Mouse (Mus musculus) MEL (cell line): ENCODE data around the gene Pakap. TPM values are rescaled to one million over a fixed set of nuclear protein-coding genes. Genes with fewer than 3 reads are reported as not detected.

Experiments
- DNase-seq: peaks from one replicate; pipeline ENCODE4 v3.0.0; 2011; ENCODE audit warnings: low read depth, low spot score
- H3K27ac ChIP-seq: 2 replicates; pipeline ENCODE4 v1.5.1; 2012; ENCODE audit warnings: low read depth, mild to moderate bottlenecking, control low read depth, low read length, moderate library complexity; ENCODE audit not compliant: control insufficient read depth
- H3K27me3 ChIP-seq, 2 experiments: fragments of 150-350 bp in 1 of 2; sonication (generic) in 1 of 2; 2 replicates each; pipeline ENCODE4 v1.6.1; 2012; ENCODE audit warnings: low read length in 2 of 2, mild to moderate bottlenecking in 2 of 2, improper control_type of control experiment in 1 of 2, moderate library complexity in 1 of 2; ENCODE audit not compliant: insufficient read depth in 2 of 2, control insufficient read depth in 1 of 2
- H3K36me3 ChIP-seq, 2 experiments: 2 replicates each; pipeline ENCODE4 v1.6.1; 2012 to 2014; ENCODE audit warnings: low read length in 2 of 2, improper control_type of control experiment in 1 of 2, inconsistent platforms in 1 of 2, mild to moderate bottlenecking in 1 of 2; ENCODE audit not compliant: insufficient read depth in 2 of 2, control insufficient read depth in 1 of 2
- H3K4me1 ChIP-seq, 2 experiments: fragments of 150-350 bp in 1 of 2; sonication (generic) in 1 of 2; 2 replicates each; pipeline ENCODE4 v1.6.1; 2012; ENCODE audit warnings: low read length in 2 of 2, improper control_type of control experiment in 1 of 2, mild to moderate bottlenecking in 1 of 2; ENCODE audit not compliant: insufficient read depth in 2 of 2, control insufficient read depth in 1 of 2
- H3K4me3 ChIP-seq, 2 experiments: fragments of 150-350 bp in 1 of 2; sonication (generic) in 1 of 2; 2 replicates each; pipeline ENCODE4 v1.5.1; 2012; ENCODE audit warnings: low read depth in 2 of 2, low read length in 2 of 2, mild to moderate bottlenecking in 2 of 2, moderate library complexity in 2 of 2, control low read depth in 1 of 2, improper control_type of control experiment in 1 of 2; ENCODE audit not compliant: control insufficient read depth in 1 of 2, insufficient read depth in 1 of 2
- H3K79me2 ChIP-seq: 2 replicates; pipeline ENCODE4 v1.6.1; 2012; ENCODE audit warnings: mild to moderate bottlenecking, low read length, moderate library complexity; ENCODE audit not compliant: control insufficient read depth, poor library complexity, insufficient read depth
- H3K9ac ChIP-seq: 2 replicates; pipeline ENCODE4 v1.6.1; 2012; ENCODE audit warnings: low read depth, mild to moderate bottlenecking, control low read depth, low read length, moderate library complexity; ENCODE audit not compliant: control insufficient read depth, poor library complexity, severe bottlenecking
- H3K9me3 ChIP-seq: fragments of 150-350 bp; sonication (generic); replicated peaks from 2 replicates; pipeline ENCODE4 v1.6.1; 2012; ENCODE audit warnings: mild to moderate bottlenecking, low read length, improper control_type of control experiment, moderate library complexity; ENCODE audit not compliant: insufficient read depth
- CHD2 ChIP-seq: IDR thresholded peaks from 2 replicates; pipeline ENCODE4 v1.6.1; 2011; ENCODE audit warnings: low read length, improper control_type of control experiment
- E2F4 ChIP-seq: IDR thresholded peaks from 2 replicates; pipeline ENCODE4 v1.6.1; 2011; ENCODE audit warnings: low read depth, low read length, improper control_type of control experiment, borderline replicate concordance
- GABPA ChIP-seq: IDR thresholded peaks from 2 replicates; pipeline ENCODE4 v1.6.1; 2012; ENCODE audit warnings: low read depth, mild to moderate bottlenecking, inconsistent platforms, low read length, improper control_type of control experiment, moderate library complexity
- GATA1 ChIP-seq: IDR thresholded peaks from 2 replicates; pipeline ENCODE4 v1.6.1; 2011; ENCODE audit warnings: low read depth, low read length, improper control_type of control experiment
- JUND ChIP-seq: IDR thresholded peaks from 2 replicates; pipeline ENCODE4 v1.6.1; 2011; ENCODE audit warnings: low read depth, mild to moderate bottlenecking, improper control_type of control experiment, low read length
- MAX ChIP-seq: IDR thresholded peaks from 2 replicates; pipeline ENCODE4 v1.6.1; 2011; ENCODE audit warnings: low read length, improper control_type of control experiment
- MEF2A ChIP-seq: IDR thresholded peaks from 2 replicates; pipeline ENCODE4 v1.6.1; 2014; ENCODE audit warnings: low read depth, mild to moderate bottlenecking, inconsistent platforms, low read length, improper control_type of control experiment; ENCODE audit not compliant: poor library complexity, insufficient replicate concordance, severe bottlenecking; ENCODE audit errors: extremely low read depth
- MXI1 ChIP-seq: IDR thresholded peaks from 2 replicates; pipeline ENCODE4 v1.6.1; 2011; ENCODE audit warnings: mild to moderate bottlenecking, low read depth, low read length, improper control_type of control experiment
- NELFE ChIP-seq: IDR thresholded peaks from 2 replicates; pipeline ENCODE4 v1.6.1; 2011; ENCODE audit warnings: low read depth, low read length, improper control_type of control experiment
- POLR2AphosphoS2 ChIP-seq: IDR thresholded peaks from 2 replicates; pipeline ENCODE4 v1.6.1; 2011; ENCODE audit warnings: low read length, improper control_type of control experiment
- RAD21 ChIP-seq: IDR thresholded peaks from 2 replicates; pipeline ENCODE4 v1.6.1; 2011; ENCODE audit warnings: mild to moderate bottlenecking, low read depth, low read length, improper control_type of control experiment
- SIN3A ChIP-seq: IDR thresholded peaks from 2 replicates; pipeline ENCODE4 v1.6.1; 2012; ENCODE audit warnings: low read length, improper control_type of control experiment, inconsistent platforms
- TBP ChIP-seq: IDR thresholded peaks from 2 replicates; pipeline ENCODE4 v1.8.0; 2011; ENCODE audit warnings: low read depth, low read length, improper control_type of control experiment
- UBTF ChIP-seq: IDR thresholded peaks from 2 replicates; pipeline ENCODE4 v1.6.1; 2012; ENCODE audit warnings: low read depth, mild to moderate bottlenecking, inconsistent platforms, low read length, improper control_type of control experiment, moderate library complexity, borderline replicate concordance; ENCODE audit not compliant: insufficient read depth
- ZC3H11A ChIP-seq: IDR thresholded peaks from 2 replicates; pipeline ENCODE4 v1.6.1; 2012; ENCODE audit warnings: low read depth, mild to moderate bottlenecking, inconsistent platforms, low read length, improper control_type of control experiment
- ZNF384 ChIP-seq: IDR thresholded peaks from 2 replicates; pipeline ENCODE4 v1.6.1; 2012; ENCODE audit warnings: low read depth, mild to moderate bottlenecking, inconsistent platforms, low read length, improper control_type of control experiment
- polyA plus RNA-seq, 2 experiments: library from polyadenylated mRNA; stranded (reverse) in 1 of 2; unstranded in 1 of 2; fragments of >175 nt in 1 of 2; fragments of >200 nt in 1 of 2; gene quantifications; 2 replicates each; pipeline versions ENCODE4 v1.2.1 to v1.2.4; 2012; ENCODE audit warnings: low replicate concordance in 2 of 2, low read depth in 1 of 2; ENCODE audit not compliant: insufficient read length in 2 of 2, insufficient read depth in 1 of 2, missing spikeins in 1 of 2
- total RNA-seq: library from RNA; depleted of rRNA; stranded (reverse); fragments of 300-350 nt; gene quantifications from 2 replicates; pipeline ENCODE4 v1.2.3, GENCODE M21; 2012; rRNA removed

Gene Pakap
- total RNA-seq (not detected in 2 replicates), polyA plus RNA-seq (not detected)

- H3K4me1 ChIP-seq: no peaks in the 10 kb centered on the region
- no peaks in the 10 kb centered on the region for H3K9me3 ChIP-seq
- no peaks in the 10 kb centered on the region for H3K79me2 ChIP-seq
- no peak for TF ChIP-seq MEF2A
- TF ChIP-seq MXI1: no peak
- no peak for TF ChIP-seq CHD2
- TF ChIP-seq SIN3A: no peak
- TF ChIP-seq JUND: no peak
- TF ChIP-seq UBTF: no peak
- no peak for TF ChIP-seq TBP
- no peak within 1 kb of the TSS for H3K27ac ChIP-seq
- H3K27me3 ChIP-seq: no peaks in the 10 kb centered on the region
- H3K36me3 ChIP-seq: no peaks in the 10 kb centered on the region
- H3K9ac ChIP-seq: no peak within 1 kb of the TSS
- H3K4me3 ChIP-seq: no peak within 1 kb of the TSS
- DNase-seq: no peak
Measured at GRCm38 (mm10) chr4:57567666-57568206, at the start of gene Pakap. Gene Pakap, plus strand, starts transcription at chr4:57568179.

- H3K27ac ChIP-seq: no peak overlapping the region
- no peaks in the 10 kb centered on the region for H3K27me3 ChIP-seq
- H3K4me1 ChIP-seq: no peaks in the 10 kb centered on the region
- TF ChIP-seq ZNF384: no peak
- TF ChIP-seq, all 39 proteins: peak for 0
- no peaks in the 10 kb centered on the region for H3K36me3 ChIP-seq
- DNase-seq: no peak
- H3K9ac ChIP-seq: no peak overlapping the region
- H3K9me3 ChIP-seq: no peaks in the 10 kb centered on the region
- no peaks in the 10 kb centered on the region for H3K79me2 ChIP-seq
- H3K4me3 ChIP-seq: no peak overlapping the region
Measured at GRCm38 (mm10) chr4:57523456-57523855, 44.5 kb upstream of the Pakap start.

GRCm38 (mm10) chr4:57524461-57524860 lies 43.5 kb upstream of the Pakap start:
- no peak overlapping the region for H3K27ac ChIP-seq
- H3K9me3 ChIP-seq: no peaks in the 10 kb centered on the region
- no peaks in the 10 kb centered on the region for H3K4me1 ChIP-seq
- no peaks in the 10 kb centered on the region for H3K27me3 ChIP-seq
- H3K9ac ChIP-seq: no peak overlapping the region
- H3K36me3 ChIP-seq: no peaks in the 10 kb centered on the region
- TF ChIP-seq ZC3H11A (no peak), GABPA (no peak), CHD2 (no peak), RAD21 (no peak), MAX (no peak), POLR2AphosphoS2 (no peak), GATA1 (no peak), NELFE (no peak), E2F4 (no peak)
- TF ChIP-seq, all 39 proteins: peak for 0
- no peaks in the 10 kb centered on the region for H3K79me2 ChIP-seq
- H3K4me3 ChIP-seq: no peak overlapping the region
- DNase-seq: no peak
